Mouse (Mus musculus) kidney, embryonic 14.5 days (tissue): ENCODE data around the gene Ank3. TPM values are rescaled to one million over a fixed set of nuclear protein-coding genes. Genes with fewer than 3 reads are reported as not detected.

ENCODE experiments used
- ATAC-seq: fragments of 200-750 bp; cut with Nextera tagmentation; 2 replicates; pipeline ENCODE4 v1.8.0; 2017; ENCODE audit warnings: moderate number of reproducible peaks, mild to moderate bottlenecking, moderate TSS enrichment, moderate library complexity; ENCODE audit not compliant: low FRiP score, low TSS enrichment
- H3K27ac ChIP-seq: fragments of 300-500 bp; sonication (generic); 2 replicates; pipeline ENCODE4 v1.5.1; 2014; ENCODE audit warnings: low read depth, mild to moderate bottlenecking, low read length, moderate library complexity, mixed read lengths
- H3K27me3 ChIP-seq: fragments of 300-500 bp; sonication (generic); 2 replicates; pipeline ENCODE4 v1.6.1; 2014; ENCODE audit warnings: mild to moderate bottlenecking, low read length; ENCODE audit not compliant: control insufficient read depth, insufficient read depth
- H3K36me3 ChIP-seq: fragments of 300-500 bp; sonication (generic); 2 replicates; pipeline ENCODE4 v1.6.1; 2014; ENCODE audit warnings: low read length, mixed read lengths; ENCODE audit not compliant: control insufficient read depth, insufficient read depth
- H3K4me1 ChIP-seq: fragments of 300-500 bp; sonication (generic); 2 replicates; pipeline ENCODE4 v1.6.1; 2014; ENCODE audit warnings: low read length, mixed read lengths; ENCODE audit not compliant: control insufficient read depth, insufficient read depth
- H3K4me2 ChIP-seq: fragments of 300-500 bp; sonication (generic); replicated peaks from 2 replicates; pipeline ENCODE4 v1.6.1; 2014; ENCODE audit warnings: low read depth, mild to moderate bottlenecking, low read length
- H3K4me3 ChIP-seq: fragments of 300-500 bp; sonication (generic); 2 replicates; pipeline ENCODE4 v1.5.1; 2014; ENCODE audit warnings: mild to moderate bottlenecking, low read length
- H3K9ac ChIP-seq: fragments of 300-500 bp; sonication (generic); 2 replicates; pipeline ENCODE4 v1.6.1; 2014; ENCODE audit warnings: low read depth, mild to moderate bottlenecking, low read length, moderate library complexity
- H3K9me3 ChIP-seq: fragments of 300-500 bp; sonication (generic); 2 replicates; pipeline ENCODE4 v1.6.1; 2016; ENCODE audit warnings: low read length; ENCODE audit not compliant: control insufficient read depth
- WGBS: fragments of 180-500 bp; shearing (Covaris S2); extraction: QIAGEN DNeasy Blood & Tissue Kit; methylation state at CpG from one replicate; pipeline ENCODE4 v1.1.7; 2014; 5-methylcytosine and 5-hydroxymethylcytosine counted together
- polyA plus RNA-seq: library from polyadenylated mRNA; unstranded; fragments of >200 nt; fragmentation: Nextera tagmentation; extraction: Ambion mirVana; gene quantifications from 2 replicates; pipeline ENCODE4 v1.2.1, GENCODE M21; 2014

The Ank3 gene
- polyA plus RNA-seq, 1 experiment from 2014 or later: 48.9 TPM

DNA sequence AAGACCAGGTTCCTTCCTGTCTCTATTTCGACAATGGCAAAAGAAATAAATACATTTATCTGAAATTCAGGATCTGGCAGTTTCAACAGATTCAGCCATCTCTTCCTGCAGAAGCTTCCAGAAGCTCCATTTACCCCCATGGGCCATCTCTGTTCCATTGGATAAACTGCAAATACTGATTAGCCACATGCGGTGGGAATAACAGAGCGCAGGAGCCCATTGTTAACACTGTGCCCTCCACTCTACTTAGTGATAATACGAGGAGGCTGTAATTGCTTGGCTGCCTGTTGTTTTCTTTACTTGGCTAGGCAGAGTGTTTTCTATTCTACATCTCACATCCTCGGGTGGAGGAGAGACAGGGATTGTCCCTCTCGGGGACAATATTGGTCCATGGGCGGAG lies 174.5 kb downstream of the Ank3 start:
- peaks cover 19% of the 10 kb centered on the region for H3K4me1 ChIP-seq
- WGBS: 53% methylated on average over 7 of the region's 7 CpGs
- no peak for ATAC-seq

DNA sequence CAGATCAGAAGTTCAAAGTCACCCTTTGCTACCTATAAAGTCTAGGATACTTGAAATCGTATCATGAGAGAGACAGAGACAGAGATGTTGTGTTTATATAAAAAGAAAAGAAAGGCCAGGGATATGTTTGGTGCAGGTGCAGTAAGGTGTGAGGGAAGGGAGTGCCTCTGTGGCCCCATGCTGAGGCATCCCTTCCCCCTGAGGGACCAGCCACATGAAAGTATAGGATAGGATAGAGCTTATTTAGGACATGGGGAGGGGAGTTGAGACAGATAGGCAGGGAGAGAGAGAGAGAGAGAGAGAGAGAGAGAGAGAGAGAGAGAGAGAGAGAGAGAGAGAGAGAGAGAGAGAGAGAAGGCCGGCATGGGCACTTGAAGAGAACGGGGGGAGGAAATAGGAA lies 175.2 kb downstream of the Ank3 start:
- Histone ChIP-seq H3K4me3 (no peak overlapping the region), H3K4me1 (peaks cover 19% of the 10 kb centered on the region)

More for the DNA sequence above, 174.5 kb downstream of the Ank3 start:
- Histone ChIP-seq H3K27me3 (no peaks in the 10 kb centered on the region), H3K36me3 (no peaks in the 10 kb centered on the region), H3K9ac (no peak overlapping the region), H3K4me2 (no peak overlapping the region), H3K9me3 (no peaks in the 10 kb centered on the region), H3K27ac (no peak overlapping the region), H3K4me3 (no peak overlapping the region)

DNA sequence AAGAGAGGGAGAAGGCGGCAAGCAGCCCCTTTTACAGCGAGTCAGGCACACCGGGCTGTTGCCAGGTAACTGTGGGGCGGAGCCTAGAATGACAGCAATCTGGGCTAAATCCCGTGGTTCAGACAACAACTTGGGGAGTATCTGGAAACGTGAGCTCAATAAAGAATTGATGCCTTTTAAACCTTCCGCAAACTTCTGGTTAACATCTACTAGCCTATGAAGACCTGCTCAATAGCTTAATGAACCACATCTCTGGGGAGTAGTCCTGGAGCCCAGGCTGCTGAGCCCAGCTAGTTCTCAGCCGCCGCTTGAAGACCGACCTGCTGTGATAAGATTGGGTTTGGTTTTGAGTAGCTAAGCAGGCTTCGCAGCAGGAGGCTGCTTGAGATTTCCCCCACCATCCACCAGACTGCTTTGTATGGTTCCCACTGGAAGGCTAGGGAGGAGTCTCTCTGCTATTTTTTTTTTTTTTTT lies 175.7 kb downstream of the Ank3 start:
- Histone ChIP-seq H3K9ac (no peak overlapping the region), H3K4me2 (peak overlapping the region; percentile 23), H3K27ac (no peak overlapping the region), H3K27me3 (no peaks in the 10 kb centered on the region), H3K36me3 (no peaks in the 10 kb centered on the region), H3K9me3 (no peaks in the 10 kb centered on the region), H3K4me3 (no peak overlapping the region), H3K4me1 (peaks cover 19% of the 10 kb centered on the region)
- no peak for ATAC-seq
- 8% methylated on average over 11 of the region's 11 CpGs for WGBS

More for the DNA sequence above, 175.2 kb downstream of the Ank3 start:
- H3K9ac ChIP-seq: no peak overlapping the region
- no peaks in the 10 kb centered on the region for H3K9me3 ChIP-seq
- no peaks in the 10 kb centered on the region for H3K27me3 ChIP-seq
- WGBS: 10% methylated on average over 3 of the region's 3 CpGs
- no peaks in the 10 kb centered on the region for H3K36me3 ChIP-seq
- H3K27ac ChIP-seq: no peak overlapping the region
- ATAC-seq: no peak
- H3K4me2 ChIP-seq: peak overlapping the region; percentile 23

DNA sequence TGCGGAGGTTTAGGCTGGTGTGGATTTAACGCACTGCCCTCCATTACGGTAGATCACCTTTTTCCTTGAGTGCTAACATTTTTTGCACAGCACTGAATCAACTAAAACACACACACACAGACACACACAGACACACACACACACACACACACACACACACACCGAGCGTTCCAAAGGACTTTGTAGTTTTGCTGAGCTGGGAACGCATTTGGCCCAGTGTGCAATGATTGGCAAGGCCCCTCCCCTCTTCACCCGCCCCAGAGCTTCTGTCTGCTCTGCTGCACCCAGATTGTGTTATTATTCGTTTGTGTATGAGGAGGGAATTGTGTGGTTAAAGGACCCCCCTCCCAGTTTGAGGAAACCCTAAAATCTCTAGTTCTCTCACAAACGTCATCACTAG lies 176.3 kb downstream of the Ank3 start:
- no peak overlapping the region for H3K9ac ChIP-seq
- H3K4me1 ChIP-seq: peaks cover 25% of the 10 kb centered on the region
- ATAC-seq: no peak

DNA sequence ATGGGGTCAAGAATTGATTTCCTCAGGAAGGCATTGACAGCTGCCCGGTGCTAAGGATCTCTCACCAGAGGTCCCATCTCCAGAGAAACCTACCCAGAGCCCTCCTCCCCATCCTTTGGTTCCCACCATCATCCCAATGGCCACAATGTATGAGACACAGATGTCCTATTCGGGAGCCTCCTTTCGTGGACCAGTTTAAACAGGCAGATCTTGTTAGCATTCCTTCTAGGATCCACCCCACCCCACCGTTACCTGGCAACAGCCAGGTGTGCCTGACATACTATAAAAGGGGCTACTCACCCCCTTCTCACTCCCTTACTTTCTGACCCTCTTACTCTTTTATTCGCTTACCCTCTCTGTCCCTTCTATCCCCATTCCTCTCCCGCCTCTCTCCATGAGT lies 176.9 kb downstream of the Ank3 start:
- WGBS: 73% methylated on average over 6 of the region's 6 CpGs
- Histone ChIP-seq H3K4me2 (no peak overlapping the region), H3K27ac (no peak overlapping the region), H3K4me1 (peaks cover 25% of the 10 kb centered on the region), H3K4me3 (no peak overlapping the region), H3K27me3 (no peaks in the 10 kb centered on the region), H3K9me3 (no peaks in the 10 kb centered on the region), H3K9ac (no peak overlapping the region), H3K36me3 (no peaks in the 10 kb centered on the region)
- ATAC-seq: no peak

More for the DNA sequence above, 176.3 kb downstream of the Ank3 start:
- H3K9me3 ChIP-seq: no peaks in the 10 kb centered on the region
- H3K4me3 ChIP-seq: no peak overlapping the region
- no peak overlapping the region for H3K4me2 ChIP-seq
- WGBS: 47% methylated on average over 9 of the region's 9 CpGs
- H3K27ac ChIP-seq: no peak overlapping the region
- H3K36me3 ChIP-seq: no peaks in the 10 kb centered on the region
- H3K27me3 ChIP-seq: no peaks in the 10 kb centered on the region

DNA sequence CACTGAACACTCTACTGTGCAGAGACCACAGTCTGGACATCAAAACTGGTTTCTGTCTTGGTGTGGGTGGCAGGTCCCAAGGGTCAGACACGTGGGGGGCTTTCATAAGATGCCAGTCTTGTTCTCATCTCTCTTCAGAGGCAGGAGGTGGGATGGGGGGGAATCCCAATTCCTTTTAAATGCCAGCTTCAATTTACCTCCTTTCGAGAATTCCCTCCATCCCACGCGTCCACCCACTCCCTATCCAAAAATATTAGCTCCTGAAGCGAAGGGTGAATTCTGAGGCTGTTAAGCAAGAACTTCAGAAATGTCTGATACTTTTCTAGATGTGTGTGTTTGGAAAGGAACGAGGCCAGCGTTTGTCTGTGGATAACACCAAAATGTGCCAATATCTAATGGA lies 177.7 kb downstream of the Ank3 start:
- H3K9me3 ChIP-seq: no peaks in the 10 kb centered on the region
- no peak overlapping the region for H3K4me3 ChIP-seq
- WGBS: 74% methylated on average over 7 of the region's 7 CpGs
- H3K27me3 ChIP-seq: no peaks in the 10 kb centered on the region
- no peak overlapping the region for H3K27ac ChIP-seq
- no peaks in the 10 kb centered on the region for H3K36me3 ChIP-seq
- H3K9ac ChIP-seq: no peak overlapping the region
- H3K4me1 ChIP-seq: peaks cover 21% of the 10 kb centered on the region
- H3K4me2 ChIP-seq: no peak overlapping the region
- ATAC-seq: no peak

DNA sequence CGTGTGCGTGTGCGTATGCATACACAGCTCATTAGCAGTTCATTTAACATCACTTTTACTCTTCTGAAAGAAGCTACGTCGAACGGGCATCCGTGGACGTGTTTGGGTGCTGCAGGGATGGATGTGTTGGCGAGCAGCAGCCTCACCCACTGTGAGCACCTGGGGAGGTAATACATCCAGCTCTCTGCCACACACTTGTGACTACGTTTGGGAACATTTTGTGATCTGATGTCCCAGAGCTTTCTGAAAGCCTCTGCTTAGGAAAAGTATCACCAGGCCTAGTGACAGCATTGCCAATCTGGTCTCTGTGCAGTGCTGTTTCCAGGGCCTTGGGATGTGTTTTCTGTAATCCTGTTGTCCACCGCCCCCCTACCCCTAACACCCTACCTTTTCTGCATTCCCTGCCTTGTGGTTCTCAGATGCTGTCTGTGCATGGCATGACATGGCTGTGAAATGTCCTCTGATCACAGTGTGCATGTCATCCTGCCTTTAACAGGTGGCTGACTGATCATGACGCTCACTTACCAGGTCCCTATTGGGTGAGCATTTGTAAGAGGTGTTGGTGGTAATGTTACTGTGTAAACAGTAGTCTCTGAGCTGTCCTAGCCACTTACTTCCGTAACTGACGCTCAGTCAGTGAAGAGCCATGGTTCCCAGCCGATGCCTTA lies 178.6 kb downstream of the Ank3 start:
- no peaks in the 10 kb centered on the region for H3K27me3 ChIP-seq
- H3K9me3 ChIP-seq: no peaks in the 10 kb centered on the region
- H3K4me3 ChIP-seq: no peak overlapping the region
- H3K4me2 ChIP-seq: no peak overlapping the region
- WGBS: 72% methylated on average over 15 of the region's 15 CpGs
- 0 out of 2 replicates have a peak, but pooled peaks have one; percentile 21 for ATAC-seq
- no peak overlapping the region for H3K9ac ChIP-seq
- peaks cover 17% of the 10 kb centered on the region for H3K4me1 ChIP-seq
- H3K36me3 ChIP-seq: no peaks in the 10 kb centered on the region
- H3K27ac ChIP-seq: no peak overlapping the region

DNA sequence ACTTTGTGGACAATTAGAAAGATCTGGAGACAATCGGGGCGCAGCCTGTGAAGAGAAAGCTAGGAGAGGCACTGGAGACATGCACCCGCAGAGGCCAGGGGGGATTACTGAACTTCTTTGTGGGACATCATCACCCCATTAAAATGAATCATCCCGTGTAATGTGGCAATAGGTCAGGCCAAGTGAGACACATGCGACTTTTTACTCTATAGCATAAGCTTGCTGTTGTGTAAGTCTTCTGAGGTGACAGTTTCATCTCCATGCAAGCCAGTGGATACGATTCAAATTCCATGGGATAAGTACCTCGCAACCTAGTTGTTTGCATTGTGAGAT lies 179.1 kb downstream of the Ank3 start:
- no peak overlapping the region for H3K9ac ChIP-seq
- H3K4me1 ChIP-seq: peaks cover 13% of the 10 kb centered on the region
- H3K4me3 ChIP-seq: no peak overlapping the region
- no peaks in the 10 kb centered on the region for H3K27me3 ChIP-seq
- no peak overlapping the region for H3K4me2 ChIP-seq
- WGBS: 59% methylated on average over 7 of the region's 7 CpGs
- no peaks in the 10 kb centered on the region for H3K36me3 ChIP-seq
- no peak overlapping the region for H3K27ac ChIP-seq
- no peak for ATAC-seq
- no peaks in the 10 kb centered on the region for H3K9me3 ChIP-seq

DNA sequence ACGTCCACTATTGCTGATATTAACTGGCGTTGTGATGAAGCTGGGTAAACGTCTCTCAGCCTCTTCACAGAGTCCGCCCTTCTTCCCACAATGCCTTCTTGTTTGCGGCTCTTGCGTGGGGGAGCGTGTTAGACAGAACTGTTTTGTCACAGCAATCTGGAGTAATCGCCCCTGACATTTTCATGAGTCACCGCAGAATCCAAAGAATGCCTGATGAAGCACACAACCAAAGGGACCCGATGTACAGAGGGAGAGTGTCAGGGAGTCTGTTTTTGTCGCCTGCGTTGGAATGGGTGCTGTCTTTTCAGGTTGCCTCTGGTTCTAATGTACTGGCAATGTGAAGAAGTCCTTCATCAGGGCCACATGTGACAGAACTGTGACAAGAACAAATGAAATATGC lies 181.0 kb downstream of the Ank3 start:
- H3K27ac ChIP-seq: no peak overlapping the region
- H3K4me2 ChIP-seq: no peak overlapping the region
- H3K27me3 ChIP-seq: no peaks in the 10 kb centered on the region
- H3K4me3 ChIP-seq: no peak overlapping the region
- peaks cover 14% of the 10 kb centered on the region for H3K4me1 ChIP-seq
- no peaks in the 10 kb centered on the region for H3K36me3 ChIP-seq
- ATAC-seq: no peak
- no peaks in the 10 kb centered on the region for H3K9me3 ChIP-seq
- WGBS: 44% methylated on average over 12 of the region's 12 CpGs
- H3K9ac ChIP-seq: no peak overlapping the region
